9 mouse cellular contexts compared by ENCODE assay signal in the genomic region with DNA sequence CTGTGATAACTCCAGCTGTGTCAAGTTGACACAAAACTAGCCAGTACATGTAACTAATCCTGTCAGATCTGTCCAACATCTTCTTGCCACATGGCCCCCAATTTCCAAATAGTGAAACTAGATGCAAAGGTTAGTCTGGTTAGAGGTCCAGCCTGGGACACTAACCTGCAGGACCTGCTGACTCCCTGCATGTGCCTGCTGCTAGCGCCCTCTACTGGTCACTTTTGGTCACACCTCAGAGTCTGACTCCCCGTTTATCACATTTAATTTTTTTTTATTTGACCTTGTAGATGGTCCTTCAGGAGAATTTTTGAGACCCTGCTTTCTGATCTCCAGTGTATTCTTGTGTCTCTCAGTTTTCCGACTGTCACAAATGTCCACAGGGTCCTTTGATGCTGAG. TPM values are rescaled to one million over a fixed set of nuclear protein-coding genes. Genes with fewer than 3 reads are reported as not detected.
DNase-seq lines count a peak whose midpoint lies in the region; ATAC-seq and TF ChIP-seq lines count a peak whose summit lies in the region.
"Had no signal": no experiment of that assay in that cellular context is flagged by ENCODE, and none has a peak within 500 bp of the region (broad histone marks: within the 10 kb centered on the region; RNA-seq: fewer than 3 reads in every experiment).

No protein-coding gene starts in this region.

- no peak overlapping the region for H3K4me3 ChIP-seq in hindbrain, embryonic 11.5 days (ENCODE audit: low read depth, low read length)
- no peak overlapping the region for H3K4me3 ChIP-seq in hindbrain, embryonic 12.5 days
- H3K4me3 ChIP-seq in cortical plate, adult 2 months (ENCODE audit: insufficient read depth, low read length) = no peak overlapping the region
- no peak overlapping the region for H3K4me3 ChIP-seq in midbrain, postnatal 0 days (ENCODE audit: low read depth, low read length)
- H3K4me3 ChIP-seq: erythroblast, embryonic 14.5 days had no signal

- ATAC-seq in hindbrain, embryonic 11.5 days (ENCODE audit: low FRiP score) = no peak
- ATAC-seq in hindbrain, embryonic 12.5 days (ENCODE audit: low FRiP score) = no peak
- no peak for ATAC-seq in midbrain, postnatal 0 days (ENCODE audit: low FRiP score)

- no peaks in the 10 kb centered on the region for H3K4me1 ChIP-seq in hindbrain, embryonic 11.5 days (replicated peaks; ENCODE audit: control insufficient read depth, insufficient read depth, low read length)
- no peaks in the 10 kb centered on the region for H3K4me1 ChIP-seq in hindbrain, embryonic 12.5 days
- H3K4me1 ChIP-seq in cortical plate, adult 2 months (ENCODE audit: control insufficient read depth, insufficient read depth, low read length) = no peaks in the 10 kb centered on the region
- no peaks in the 10 kb centered on the region for H3K4me1 ChIP-seq in midbrain, postnatal 0 days (ENCODE audit: insufficient read depth, low read length)

- 14% methylated on average over 3 of the region's 3 CpGs for WGBS in hindbrain, embryonic 11.5 days
- 15% methylated on average over 3 of the region's 3 CpGs for WGBS in hindbrain, embryonic 12.5 days
- WGBS in midbrain, postnatal 0 days = 13% methylated on average over 3 of the region's 3 CpGs

- H3K4me2 ChIP-seq in hindbrain, embryonic 11.5 days (replicated peaks; ENCODE audit: low read depth, low read length) = no peak overlapping the region
- H3K4me2 ChIP-seq in hindbrain, embryonic 12.5 days (replicated peaks) = no peak overlapping the region
- no peak overlapping the region for H3K4me2 ChIP-seq in midbrain, postnatal 0 days (ENCODE audit: low read depth, low read length, poor library complexity, severe bottlenecking)

- TF ChIP-seq CTCF in cortical plate, adult 2 months (IDR thresholded peaks at IDR 0.05; ENCODE audit: extremely low read depth, insufficient read depth, low read length) = peak; percentile 77
- peak; percentile 67 for TF ChIP-seq CTCF in midbrain, postnatal 0 days (IDR thresholded peaks at IDR 0.05)

- DNase-seq in hindbrain, embryonic 11.5 days (ENCODE audit: low spot score) = peak; percentile 66
- DNase-seq in B cell, adult 2 months = peak; percentile 80
- peak; percentile 65 for DNase-seq in T-cell, adult 2 months (ENCODE audit: low spot score)
- DNase-seq in kidney, adult 9 months = peak; percentile 70
- no peak for DNase-seq in midbrain, postnatal 0 days (ENCODE audit: low spot score)
- DNase-seq in thymus, postnatal 36 days = peak; percentile 58 to 70

- H3K27ac ChIP-seq in hindbrain, embryonic 11.5 days (ENCODE audit: low read depth, low read length) = no peak overlapping the region
- H3K27ac ChIP-seq in hindbrain, embryonic 12.5 days = no peak overlapping the region
- no peak overlapping the region for H3K27ac ChIP-seq in cortical plate, adult 2 months (ENCODE audit: insufficient read depth, low read length)
- no peak overlapping the region for H3K27ac ChIP-seq in midbrain, postnatal 0 days (ENCODE audit: low read depth, low read length)

- H3K9me3 ChIP-seq in hindbrain, embryonic 11.5 days (ENCODE audit: control insufficient read depth, low read length) = no peaks in the 10 kb centered on the region
- H3K9me3 ChIP-seq in hindbrain, embryonic 12.5 days (replicated peaks) = no peaks in the 10 kb centered on the region
- H3K9me3 ChIP-seq in midbrain, postnatal 0 days (ENCODE audit: low read length) = 0 out of 2 replicates have a peak, but pooled peaks cover 4% of the 10 kb centered on the region

- H3K9ac ChIP-seq in hindbrain, embryonic 11.5 days (ENCODE audit: low read depth, low read length) = no peak overlapping the region
- no peak overlapping the region for H3K9ac ChIP-seq in hindbrain, embryonic 12.5 days
- H3K9ac ChIP-seq in midbrain, postnatal 0 days (replicated peaks; ENCODE audit: low read length, poor library complexity, severe bottlenecking) = no peak overlapping the region

- no peaks in the 10 kb centered on the region for H3K36me3 ChIP-seq in hindbrain, embryonic 11.5 days (ENCODE audit: control insufficient read depth, insufficient read depth, low read length)
- H3K36me3 ChIP-seq in hindbrain, embryonic 12.5 days = no peaks in the 10 kb centered on the region
- no peaks in the 10 kb centered on the region for H3K36me3 ChIP-seq in midbrain, postnatal 0 days (ENCODE audit: insufficient read depth, low read length)

- H3K27me3 ChIP-seq in hindbrain, embryonic 11.5 days (ENCODE audit: control insufficient read depth, insufficient read depth, low read length) = no peaks in the 10 kb centered on the region
- no peaks in the 10 kb centered on the region; the same call in 1 of the 2 replicates for H3K27me3 ChIP-seq in hindbrain, embryonic 12.5 days
- no peaks in the 10 kb centered on the region for H3K27me3 ChIP-seq in midbrain, postnatal 0 days (ENCODE audit: insufficient read depth, low read length)

- TF ChIP-seq POLR2A in cortical plate, adult 2 months (IDR thresholded peaks at IDR 0.05; ENCODE audit: extremely low read depth, insufficient read depth, low read length) = no peak

RNA-seq across cellular contexts. Expression of a gene that starts 15.7 kb away (rescaled TPM):
- 26.0 and 32.2 TPM in 2 replicates for polyA plus RNA-seq in hindbrain, embryonic 11.5 days (2014; fragmentation: Nextera tagmentation; extraction: Ambion mirVana)
- 100 and 102 TPM in 2 replicates for polyA plus RNA-seq in hindbrain, embryonic 12.5 days (2016; fragmentation: Nextera tagmentation; extraction: Ambion mirVana)
- 73.1 and 76.0 TPM in 2 replicates for polyA plus RNA-seq in cortical plate, adult 2 months (2012; rRNA removed)
- 136 and 145 TPM in 2 replicates for total RNA-seq in midbrain, postnatal 0 days (2014; rRNA removed)
- polyA plus RNA-seq in midbrain, postnatal 0 days (2015; fragmentation: Nextera tagmentation; extraction: Ambion mirVana) = 60.2 and 63.5 TPM in 2 replicates

RNA-seq across cellular contexts. Expression of a gene that starts 31.0 kb away (rescaled TPM):
- polyA plus RNA-seq in hindbrain, embryonic 11.5 days (2014; fragmentation: Nextera tagmentation; extraction: Ambion mirVana) = not detected in 2 replicates
- polyA plus RNA-seq in hindbrain, embryonic 12.5 days (2016; fragmentation: Nextera tagmentation; extraction: Ambion mirVana) = not detected in 2 replicates
- polyA plus RNA-seq in cortical plate, adult 2 months (2012; rRNA removed) = not detected in 2 replicates
- total RNA-seq in midbrain, postnatal 0 days (2014; rRNA removed) = not detected in 2 replicates
- not detected in 2 replicates for polyA plus RNA-seq in midbrain, postnatal 0 days (2015; fragmentation: Nextera tagmentation; extraction: Ambion mirVana)
- polyA plus RNA-seq: erythroblast, embryonic 14.5 days had no signal

RNA-seq across cellular contexts. Expression of a gene that starts 39.2 kb away (rescaled TPM):
- polyA plus RNA-seq in hindbrain, embryonic 11.5 days (2014; fragmentation: Nextera tagmentation; extraction: Ambion mirVana) = 146 and 152 TPM in 2 replicates
- polyA plus RNA-seq in hindbrain, embryonic 12.5 days (2016; fragmentation: Nextera tagmentation; extraction: Ambion mirVana) = 121 and 136 TPM in 2 replicates
- 139 and 146 TPM in 2 replicates for polyA plus RNA-seq in cortical plate, adult 2 months (2012; rRNA removed)
- total RNA-seq in midbrain, postnatal 0 days (2014; rRNA removed) = 126 and 139 TPM in 2 replicates
- polyA plus RNA-seq in midbrain, postnatal 0 days (2015; fragmentation: Nextera tagmentation; extraction: Ambion mirVana) = 158 and 170 TPM in 2 replicates

RNA-seq across cellular contexts. Expression of a gene that starts 46.2 kb away (rescaled TPM):
- polyA plus RNA-seq in hindbrain, embryonic 11.5 days (2014; fragmentation: Nextera tagmentation; extraction: Ambion mirVana) = 32.4 and 33.0 TPM in 2 replicates
- 32.8 and 34.6 TPM in 2 replicates for polyA plus RNA-seq in hindbrain, embryonic 12.5 days (2016; fragmentation: Nextera tagmentation; extraction: Ambion mirVana)
- 32.1 and 35.4 TPM in 2 replicates for polyA plus RNA-seq in cortical plate, adult 2 months (2012; rRNA removed)
- total RNA-seq in midbrain, postnatal 0 days (2014; rRNA removed) = 44.3 and 64.8 TPM in 2 replicates
- 75.5 and 75.8 TPM in 2 replicates for polyA plus RNA-seq in midbrain, postnatal 0 days (2015; fragmentation: Nextera tagmentation; extraction: Ambion mirVana)

RNA-seq across cellular contexts. Expression of a gene that starts 48.9 kb away (rescaled TPM):
- polyA plus RNA-seq in hindbrain, embryonic 11.5 days (2014; fragmentation: Nextera tagmentation; extraction: Ambion mirVana) = 0.36 TPM in 1 of 2 replicates, not detected in the other
- 0.56 and 0.68 TPM in 2 replicates for polyA plus RNA-seq in hindbrain, embryonic 12.5 days (2016; fragmentation: Nextera tagmentation; extraction: Ambion mirVana)
- not detected in 2 replicates for polyA plus RNA-seq in cortical plate, adult 2 months (2012; rRNA removed)
- total RNA-seq in midbrain, postnatal 0 days (2014; rRNA removed) = not detected in 2 replicates
- polyA plus RNA-seq in midbrain, postnatal 0 days (2015; fragmentation: Nextera tagmentation; extraction: Ambion mirVana) = 0.37 and 0.54 TPM in 2 replicates
- polyA plus RNA-seq: erythroblast, embryonic 14.5 days had no signal
